Mouse (Mus musculus) left cerebral cortex, adult 11 months (tissue): Measurements from ENCODE around the gene Carns1.

ENCODE experiments used
- DNase-seq: peaks from one replicate; pipeline ENCODE4 v3.0.0; 2022; ENCODE audit warnings: low spot score

Carns1 gene

GRCm38 (mm10) chr19:4202149-4202548 is 26.9 kb upstream of the Carns1 start:
- DNase-seq, result no peak

GRCm38 (mm10) chr19:4201291-4201909 is 26.1 kb upstream of the Carns1 start, which contains the start of gene Rad9a:
Gene Rad9a, minus strand, starts transcription at chr19:4201662.
- peak; percentile 96 for DNase-seq

- DNase-seq, result no peak
Observed at GRCm38 (mm10) chr19:4197180-4197579, 21.9 kb upstream of the Carns1 start.

- DNase-seq, result no peak
Observed at GRCm38 (mm10) chr19:4196548-4196947, 21.3 kb upstream of the Carns1 start.

GRCm38 (mm10) chr19:4196048-4196447 is 20.8 kb upstream of the Carns1 start:
- DNase-seq, result no peak

GRCm38 (mm10) chr19:4194776-4195650 is 19.7 kb upstream of the Carns1 start:
- no peak for DNase-seq

- no peak for DNase-seq
Observed at GRCm38 (mm10) chr19:4194021-4194724, 18.9 kb upstream of the Carns1 start.

- DNase-seq, result no peak
Observed at GRCm38 (mm10) chr19:4193129-4193528, 17.9 kb upstream of the Carns1 start.

- no peak for DNase-seq
Observed at GRCm38 (mm10) chr19:4192251-4192985, 17.1 kb upstream of the Carns1 start.

GRCm38 (mm10) chr19:4191528-4192250 is 16.4 kb upstream of the Carns1 start, which contains the start of gene Ppp1ca:
Gene Ppp1ca, plus strand, starts transcription at chr19:4192065.
- peak; percentile 85 for DNase-seq

- DNase-seq, result no peak
Observed at GRCm38 (mm10) chr19:4190831-4191334, 15.6 kb upstream of the Carns1 start, which contains the start of gene Tbc1d10c. Gene Tbc1d10c, minus strand, starts transcription at chr19:4191284.

- no peak for DNase-seq
Observed at GRCm38 (mm10) chr19:4189051-4189620, 13.9 kb upstream of the Carns1 start.

- DNase-seq, result no peak
Observed at GRCm38 (mm10) chr19:4187303-4187702, 12.0 kb upstream of the Carns1 start.

GRCm38 (mm10) chr19:4184976-4185975 is 10.0 kb upstream of the Carns1 start:
- no peak for DNase-seq

- DNase-seq, result no peak
Observed at GRCm38 (mm10) chr19:4183689-4184088, 8.4 kb upstream of the Carns1 start.

GRCm38 (mm10) chr19:4181892-4182291 is 6.6 kb upstream of the Carns1 start:
- no peak for DNase-seq

- DNase-seq, result no peak
Observed at GRCm38 (mm10) chr19:4180411-4180810, 5.1 kb upstream of the Carns1 start.

GRCm38 (mm10) chr19:4172925-4173324 is 2.4 kb downstream of the Carns1 start:
- no peak for DNase-seq
